Mouse (Mus musculus) spleen, adult 2 months (tissue): Measurements from ENCODE around the gene Arhgdig. TPM values are rescaled to one million over a fixed set of nuclear protein-coding genes. Genes with fewer than 3 reads are reported as not detected.

Experiments used
- DNase-seq, 2 experiments: peaks; one replicate each; pipeline versions ENCODE4 v3.0.0 to v3.0.0-alpha.2; 2012 to 2021; ENCODE audit warnings: low spot score in 2 of 2, low read depth in 1 of 2
- H3K27ac ChIP-seq: fragments of 200-500 bp; 2 replicates; pipeline ENCODE4 v1.5.1; 2012; ENCODE audit warnings: low read length, inconsistent platforms; ENCODE audit not compliant: insufficient read depth
- H3K27me3 ChIP-seq: fragments of 200-500 bp; 2 replicates; pipeline ENCODE4 v1.6.1; 2012; ENCODE audit warnings: mild to moderate bottlenecking, moderate library complexity, low read length, inconsistent platforms; ENCODE audit not compliant: control insufficient read depth, insufficient read depth
- H3K36me3 ChIP-seq: fragments of 200-500 bp; 2 replicates; pipeline ENCODE4 v1.6.1; 2012; ENCODE audit warnings: mild to moderate bottlenecking, low read length, inconsistent platforms; ENCODE audit not compliant: control insufficient read depth, insufficient read depth
- H3K4me1 ChIP-seq: fragments of 200-500 bp; 2 replicates; pipeline ENCODE4 v1.6.1; 2011; ENCODE audit warnings: inconsistent platforms; ENCODE audit not compliant: control insufficient read depth, insufficient read depth, insufficient read length
- H3K4me3 ChIP-seq: fragments of 200-500 bp; 2 replicates; pipeline ENCODE4 v1.5.1; 2011; ENCODE audit warnings: mild to moderate bottlenecking, inconsistent platforms; ENCODE audit not compliant: insufficient read depth, insufficient read length; ENCODE audit errors: extremely low read depth
- CTCF ChIP-seq: fragments of 200-500 bp; IDR thresholded peaks from 2 replicates; pipeline ENCODE4 v1.5.1; 2011; ENCODE audit warnings: mild to moderate bottlenecking, inconsistent platforms; ENCODE audit not compliant: insufficient read depth, insufficient read length, insufficient replicate concordance; ENCODE audit errors: extremely low read depth
- POLR2A ChIP-seq: fragments of 200-500 bp; IDR thresholded peaks from 2 replicates; pipeline ENCODE4 v1.6.1; 2011; ENCODE audit warnings: low read depth, low read length, inconsistent platforms
- WGBS: fragments of 180-500 bp; shearing (Covaris S2); methylation state at CpG from one replicate; pipeline ENCODE4 v1.1.7; 2018; 5-methylcytosine and 5-hydroxymethylcytosine counted together
- polyA plus RNA-seq: library from polyadenylated mRNA; depleted of rRNA; stranded (reverse); fragments of >200 nt; gene quantifications from 2 replicates; pipeline ENCODE4 v1.2.3, GENCODE M21; 2012

Arhgdig gene
- polyA plus RNA-seq, 1 experiment: 7.7 TPM

GRCm38 (mm10) chr17:26234386-26234785 lies 26.8 kb upstream of the Arhgdig start:
- WGBS: 71% methylated on average over 8 of the region's 8 CpGs
- TF ChIP-seq CTCF: no peak
- TF ChIP-seq POLR2A: no peak
- Histone ChIP-seq H3K4me3 (no peak overlapping the region), H3K27ac (peak overlapping the region; percentile 19; the same call in 1 of the 2 replicates), H3K36me3 (no peaks in the 10 kb centered on the region), H3K4me1 (peaks cover 6% of the 10 kb centered on the region; the same call in 1 of the 2 replicates), H3K27me3 (no peaks in the 10 kb centered on the region)
- peak in 1 of 2 experiments; percentile 31 for DNase-seq

DNA sequence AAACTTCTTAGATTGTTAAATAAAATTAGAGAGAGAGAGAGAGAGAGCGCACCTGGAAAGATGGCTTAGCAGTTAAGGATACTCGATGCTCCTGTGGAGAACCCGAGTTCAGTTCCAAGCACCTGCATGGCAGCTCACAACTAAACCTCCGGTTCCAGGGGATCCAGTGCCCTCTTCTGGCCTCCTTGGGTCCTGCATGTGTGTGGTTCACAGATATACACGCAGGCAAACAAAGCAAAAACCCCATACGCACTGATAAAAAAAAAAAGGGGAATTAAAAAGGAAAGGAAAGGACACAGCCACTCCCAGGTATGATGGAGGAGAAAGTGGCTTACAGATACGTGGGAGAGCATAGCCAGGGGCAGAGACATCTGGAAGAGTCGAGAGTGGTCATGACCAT lies 25.3 kb upstream of the Arhgdig start:
- H3K27ac ChIP-seq: no peak overlapping the region

GRCm38 (mm10) chr17:26231156-26231555 lies 23.6 kb upstream of the Arhgdig start:
- no peak for TF ChIP-seq POLR2A
- TF ChIP-seq CTCF: no peak
- H3K4me3 ChIP-seq: no peak overlapping the region
- peaks cover 6% of the 10 kb centered on the region; the same call in 1 of the 2 replicates for H3K4me1 ChIP-seq
- 0 out of 2 replicates have a peak overlapping the region, but pooled peaks have one; percentile 4 for H3K27ac ChIP-seq
- H3K27me3 ChIP-seq: no peaks in the 10 kb centered on the region
- H3K36me3 ChIP-seq: no peaks in the 10 kb centered on the region
- no peak for DNase-seq
- 40% methylated on average over 5 of the region's 5 CpGs for WGBS

More for the DNA sequence above, 25.3 kb upstream of the Arhgdig start:
- Histone ChIP-seq H3K4me1 (peaks cover 6% of the 10 kb centered on the region; the same call in 1 of the 2 replicates), H3K36me3 (no peaks in the 10 kb centered on the region), H3K27me3 (no peaks in the 10 kb centered on the region), H3K4me3 (no peak overlapping the region)
- peak; percentile 40; the same call in 1 of the 2 replicates for TF ChIP-seq CTCF
- no peak for TF ChIP-seq POLR2A
- DNase-seq: no peak
- WGBS: 87% methylated on average over 8 of the region's 8 CpGs

- 52% methylated on average over 5 of the region's 5 CpGs for WGBS
- no peak for DNase-seq
- H3K27ac ChIP-seq: no peak overlapping the region
- H3K36me3 ChIP-seq: no peaks in the 10 kb centered on the region
- no peak overlapping the region for H3K4me3 ChIP-seq
- H3K27me3 ChIP-seq: no peaks in the 10 kb centered on the region
- peaks cover 6% of the 10 kb centered on the region; the same call in 1 of the 2 replicates for H3K4me1 ChIP-seq
- no peak for TF ChIP-seq CTCF
- TF ChIP-seq POLR2A: no peak
These were observed 22.2 kb upstream of the Arhgdig start for GRCm38 (mm10) chr17:26229776-26230175.

GRCm38 (mm10) chr17:26225150-26225549 lies 17.6 kb upstream of the Arhgdig start:
- Histone ChIP-seq H3K4me1 (no peaks in the 10 kb centered on the region), H3K27ac (no peak overlapping the region), H3K4me3 (no peak overlapping the region), H3K36me3 (no peaks in the 10 kb centered on the region), H3K27me3 (no peaks in the 10 kb centered on the region)
- 88% methylated on average over 12 of the region's 12 CpGs for WGBS
- no peak for TF ChIP-seq CTCF
- TF ChIP-seq POLR2A: no peak
- DNase-seq: no peak

DNA sequence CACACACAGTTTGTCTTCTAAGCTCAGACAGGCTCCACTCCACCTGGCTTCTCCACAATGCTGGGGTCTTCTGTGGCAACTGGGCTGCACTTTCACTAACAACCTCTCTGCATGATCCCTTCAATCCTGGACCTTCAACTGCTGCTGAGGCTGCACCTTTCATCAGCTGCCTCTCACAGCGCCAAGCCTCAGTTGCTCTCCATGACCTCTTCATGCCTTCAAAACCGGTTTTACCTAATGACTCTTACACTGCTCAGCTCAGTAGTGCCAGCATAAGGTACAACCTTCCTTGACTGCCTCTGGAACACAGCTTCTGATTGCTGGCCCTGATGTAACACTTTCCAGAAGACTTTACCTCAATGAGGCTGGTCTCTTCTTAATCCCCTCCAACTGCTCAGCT lies 13.9 kb upstream of the Arhgdig start:
- no peak for TF ChIP-seq POLR2A
- no peak for TF ChIP-seq CTCF
- Histone ChIP-seq H3K27ac (no peak overlapping the region), H3K4me1 (no peaks in the 10 kb centered on the region), H3K4me3 (no peak overlapping the region), H3K27me3 (no peaks in the 10 kb centered on the region), H3K36me3 (no peaks in the 10 kb centered on the region)
- no peak for DNase-seq
- 90% methylated on average over 2 of the region's 2 CpGs for WGBS

- H3K36me3 ChIP-seq: no peaks in the 10 kb centered on the region
- no peaks in the 10 kb centered on the region for H3K4me1 ChIP-seq
- no peak for DNase-seq
- no peak for TF ChIP-seq POLR2A
- no peak for TF ChIP-seq CTCF
- no peak overlapping the region for H3K4me3 ChIP-seq
- no peaks in the 10 kb centered on the region for H3K27me3 ChIP-seq
- WGBS: 90% methylated on average over 11 of the region's 11 CpGs
- no peak overlapping the region for H3K27ac ChIP-seq
These were observed 5.1 kb upstream of the Arhgdig start for GRCm38 (mm10) chr17:26212681-26213080.
